Mouse (Mus musculus) hindbrain, postnatal 0 days (tissue): ENCODE data around the gene Cdk19. TPM values are rescaled to one million over a fixed set of nuclear protein-coding genes. Genes with fewer than 3 reads are reported as not detected.

ENCODE experiments used
- ATAC-seq: fragments of 200-750 bp; cut with Nextera tagmentation; 2 replicates; pipeline ENCODE4 v1.8.0; 2017; ENCODE audit warnings: mild to moderate bottlenecking, moderate TSS enrichment, moderate library complexity
- DNase-seq: peaks from one replicate; pipeline ENCODE4 v3.0.0-alpha.2; 2015; ENCODE audit warnings: low spot score
- H3K27ac ChIP-seq: fragments of 300-500 bp; sonication (generic); 2 replicates; pipeline ENCODE4 v1.5.1; 2014; ENCODE audit warnings: mild to moderate bottlenecking
- H3K27me3 ChIP-seq: fragments of 300-500 bp; sonication (generic); 2 replicates; pipeline ENCODE4 v1.6.1; 2014; ENCODE audit warnings: low read length, mixed read lengths; ENCODE audit not compliant: insufficient read depth
- H3K36me3 ChIP-seq: fragments of 300-500 bp; sonication (generic); 2 replicates; pipeline ENCODE4 v1.6.1; 2014; ENCODE audit warnings: low read length, mixed read lengths; ENCODE audit not compliant: insufficient read depth
- H3K4me1 ChIP-seq: fragments of 300-500 bp; sonication (generic); 2 replicates; pipeline ENCODE4 v1.6.1; 2014; ENCODE audit warnings: antibody characterized with exemption, low read length, mixed read lengths; ENCODE audit not compliant: insufficient read depth
- H3K4me2 ChIP-seq: fragments of 300-500 bp; sonication (generic); 2 replicates; pipeline ENCODE4 v1.6.1; 2014; ENCODE audit warnings: low read depth, mild to moderate bottlenecking, low read length, moderate library complexity, mixed read lengths
- H3K4me3 ChIP-seq: fragments of 300-500 bp; sonication (generic); 2 replicates; pipeline ENCODE4 v1.5.1; 2014; ENCODE audit warnings: low read length
- H3K9ac ChIP-seq: fragments of 300-500 bp; sonication (generic); replicated peaks from 2 replicates; pipeline ENCODE4 v1.6.1; 2014; ENCODE audit warnings: mild to moderate bottlenecking, low read length, moderate library complexity, mixed read lengths
- H3K9me3 ChIP-seq: fragments of 300-500 bp; sonication (generic); 2 replicates; pipeline ENCODE4 v1.6.1; 2016; ENCODE audit warnings: low read length, mixed read lengths
- CTCF ChIP-seq: IDR thresholded peaks from 2 replicates; pipeline ENCODE4 v1.5.1; 2016; ENCODE audit warnings: antibody characterized with exemption, control low read depth, low read depth
- WGBS: fragments of 180-500 bp; shearing (Covaris S2); extraction: QIAGEN DNeasy Blood & Tissue Kit; methylation state at CpG from one replicate; pipeline ENCODE4 v1.1.7; 2014; 5-methylcytosine and 5-hydroxymethylcytosine counted together
- polyA plus RNA-seq: library from polyadenylated mRNA; unstranded; fragments of >200 nt; fragmentation: Nextera tagmentation; extraction: Ambion mirVana; gene quantifications from 2 replicates; pipeline ENCODE4 v1.2.1, GENCODE M21; 2015
- total RNA-seq: library from RNA; depleted of rRNA; stranded (reverse); fragments of >200 nt; gene quantifications from 2 replicates; pipeline ENCODE4 v1.2.3, GENCODE M21; 2014

Gene Cdk19
- total and polyA plus RNA-seq, 2 experiments from 2014 or later = 7.1 to 19.6 TPM

- Histone ChIP-seq H3K9me3 (no peaks in the 10 kb centered on the region), H3K27ac (no peak overlapping the region), H3K27me3 (no peaks in the 10 kb centered on the region), H3K4me1 (no peaks in the 10 kb centered on the region), H3K36me3 (no peaks in the 10 kb centered on the region), H3K9ac (no peak overlapping the region), H3K4me2 (no peak overlapping the region), H3K4me3 (no peak overlapping the region)
- WGBS = 73% methylated on average over 12 of the region's 12 CpGs
- no peak for ATAC-seq
- DNase-seq = no peak
- no peak for TF ChIP-seq CTCF
Observed at GRCm38 (mm10) chr10:40435402-40435801, 96.0 kb downstream of the Cdk19 start.

DNA sequence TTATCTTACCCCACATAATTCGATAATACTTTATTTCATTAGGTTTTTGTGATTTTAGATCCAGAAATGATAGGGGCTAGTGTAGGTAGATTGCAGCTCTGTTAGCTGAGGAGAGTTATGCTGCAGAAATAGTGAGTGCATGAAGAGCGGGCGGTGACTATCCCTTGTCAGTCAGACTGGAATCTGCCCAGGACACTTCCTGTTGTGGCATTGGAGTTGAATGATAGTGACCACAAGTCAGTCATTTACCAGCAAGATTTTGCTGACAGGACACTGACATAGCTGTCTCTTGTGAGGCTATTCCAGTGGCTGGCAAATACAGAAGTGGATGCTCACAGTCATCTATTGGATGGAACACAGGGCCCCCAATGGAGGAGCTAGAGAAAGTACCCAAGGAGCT lies 97.8 kb downstream of the Cdk19 start:
- Histone ChIP-seq H3K4me2 (no peak overlapping the region), H3K9me3 (no peaks in the 10 kb centered on the region), H3K4me1 (no peaks in the 10 kb centered on the region), H3K36me3 (no peaks in the 10 kb centered on the region), H3K9ac (no peak overlapping the region), H3K27me3 (no peaks in the 10 kb centered on the region), H3K27ac (no peak overlapping the region), H3K4me3 (no peak overlapping the region)
- no peak for TF ChIP-seq CTCF
- 96% methylated on average over 3 of the region's 3 CpGs for WGBS
- ATAC-seq = no peak
- DNase-seq = no peak

DNA sequence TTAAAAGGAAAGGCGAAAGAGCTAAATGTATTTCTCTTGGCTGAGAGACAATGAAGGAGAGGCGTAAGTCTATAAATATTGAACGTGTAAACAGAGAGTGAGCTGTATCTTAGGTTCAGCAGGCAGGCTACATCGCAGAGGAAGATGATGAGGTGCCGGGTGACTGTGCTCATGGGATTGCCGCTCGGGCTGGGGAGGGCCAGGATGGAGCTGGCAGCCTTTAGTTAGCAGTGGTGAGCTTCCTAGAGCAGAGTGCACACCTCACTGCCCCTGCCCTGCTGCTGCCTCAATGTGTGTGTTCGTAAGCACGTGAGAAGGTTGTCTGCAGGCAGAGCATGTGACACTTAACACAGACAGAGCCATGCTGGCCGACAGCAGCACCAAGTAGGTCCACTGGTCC lies 101.4 kb downstream of the Cdk19 start:
- Histone ChIP-seq H3K27me3 (no peaks in the 10 kb centered on the region), H3K4me1 (peaks cover 7% of the 10 kb centered on the region; the same call in 1 of the 2 replicates), H3K4me2 (no peak overlapping the region), H3K36me3 (no peaks in the 10 kb centered on the region), H3K27ac (no peak overlapping the region), H3K9ac (no peak overlapping the region), H3K4me3 (no peak overlapping the region), H3K9me3 (no peaks in the 10 kb centered on the region)
- DNase-seq = no peak
- WGBS = 83% methylated on average over 10 of the region's 10 CpGs
- no peak for ATAC-seq
- no peak for TF ChIP-seq CTCF

DNA sequence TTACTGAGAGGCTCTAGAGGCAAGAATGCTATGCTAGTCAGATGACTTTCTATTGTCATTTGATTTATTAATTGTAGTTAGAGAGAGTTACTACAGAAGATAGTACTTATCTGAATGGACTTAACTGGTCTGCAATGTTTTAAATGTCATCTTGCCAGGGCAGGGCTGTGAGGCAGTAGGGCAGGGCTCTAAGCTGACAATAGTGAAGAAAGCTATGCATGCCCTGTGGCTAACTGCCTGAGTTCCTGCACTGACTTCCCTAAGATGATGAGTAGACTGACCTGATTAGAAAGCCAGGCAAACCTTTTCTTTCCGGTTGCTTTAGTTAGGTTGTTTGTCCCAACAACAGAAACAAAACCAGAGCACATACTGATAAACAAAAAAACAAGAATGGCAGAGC lies 102.7 kb downstream of the Cdk19 start:
- Histone ChIP-seq H3K9me3 (no peaks in the 10 kb centered on the region), H3K4me1 (peaks cover 14% of the 10 kb centered on the region), H3K27ac (no peak overlapping the region), H3K9ac (no peak overlapping the region), H3K4me3 (no peak overlapping the region), H3K4me2 (no peak overlapping the region), H3K27me3 (no peaks in the 10 kb centered on the region), H3K36me3 (no peaks in the 10 kb centered on the region)
- DNase-seq (no peak), ATAC-seq (no peak)
- no peak for TF ChIP-seq CTCF
- 89% methylated on average over 1 of the region's 1 CpGs for WGBS

- ATAC-seq (no peak), DNase-seq (no peak)
- 23% methylated on average over 7 of the region's 7 CpGs for whole genome bisulfite sequencing
- Histone ChIP-seq H3K4me2 (no peak overlapping the region), H3K27me3 (no peaks in the 10 kb centered on the region), H3K9ac (no peak overlapping the region), H3K4me3 (no peak overlapping the region), H3K27ac (no peak overlapping the region), H3K36me3 (no peaks in the 10 kb centered on the region), H3K4me1 (peaks cover 21% of the 10 kb centered on the region), H3K9me3 (no peaks in the 10 kb centered on the region)
- no peak for TF ChIP-seq CTCF
Observed at GRCm38 (mm10) chr10:40443371-40443770, 104.0 kb downstream of the Cdk19 start.

DNA sequence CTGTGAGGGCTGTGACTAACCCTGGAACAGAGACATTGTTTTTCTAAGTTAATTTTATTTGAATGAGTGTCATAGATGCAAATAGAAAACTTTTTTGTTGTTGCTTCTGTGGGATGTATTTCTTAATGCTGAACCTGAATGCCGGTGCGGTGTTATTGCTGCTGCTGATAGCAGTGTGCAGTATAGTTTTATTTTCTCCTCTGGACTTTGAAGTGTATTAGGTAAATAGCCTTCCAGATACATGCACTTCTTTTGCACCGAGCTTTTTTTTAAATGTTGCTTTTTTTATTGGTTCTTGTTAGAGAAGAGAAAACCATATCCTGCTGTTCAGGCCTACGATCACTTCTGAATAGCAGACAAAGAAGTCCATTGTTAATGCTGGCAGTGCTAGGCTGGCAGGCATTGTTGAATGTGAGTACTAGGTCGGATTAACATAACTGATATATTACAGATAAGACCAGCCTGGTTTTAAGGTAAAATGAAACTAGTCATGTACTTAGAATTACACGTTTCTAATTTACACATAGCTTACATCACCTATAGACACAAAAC lies 104.5 kb downstream of the Cdk19 start:
- no peak for TF ChIP-seq CTCF
- WGBS = 24% methylated on average over 6 of the region's 6 CpGs
- ATAC-seq = no peak
- no peak overlapping the region for H3K4me3 ChIP-seq
- peaks cover 21% of the 10 kb centered on the region for H3K4me1 ChIP-seq
- H3K36me3 ChIP-seq = no peaks in the 10 kb centered on the region
- no peaks in the 10 kb centered on the region for H3K27me3 ChIP-seq
- no peak overlapping the region for H3K9ac ChIP-seq
- no peak overlapping the region for H3K4me2 ChIP-seq
- H3K27ac ChIP-seq = no peak overlapping the region
- DNase-seq = no peak
- no peaks in the 10 kb centered on the region for H3K9me3 ChIP-seq

DNA sequence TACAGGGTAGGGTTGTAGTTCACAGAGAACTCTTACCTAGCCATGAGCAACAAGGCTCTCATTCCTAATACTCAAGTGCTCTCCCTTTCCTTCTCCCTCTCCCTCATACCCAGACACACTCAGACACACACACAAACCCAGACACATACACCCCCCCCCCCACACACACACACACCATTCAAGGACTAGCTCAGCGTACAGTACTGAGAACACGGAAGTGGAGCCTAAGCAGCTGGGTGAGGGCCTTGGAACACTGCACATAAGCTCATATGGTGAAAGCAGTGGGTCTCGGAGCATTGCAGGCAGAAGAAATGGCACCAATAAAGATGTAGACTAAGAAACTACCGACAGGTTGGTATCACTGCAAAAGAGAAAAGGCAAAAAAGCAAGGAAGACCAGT lies 105.2 kb downstream of the Cdk19 start:
- Histone ChIP-seq H3K9me3 (no peaks in the 10 kb centered on the region), H3K9ac (no peak overlapping the region), H3K4me2 (no peak overlapping the region), H3K4me3 (no peak overlapping the region), H3K27ac (no peak overlapping the region), H3K27me3 (no peaks in the 10 kb centered on the region), H3K36me3 (no peaks in the 10 kb centered on the region), H3K4me1 (peaks cover 21% of the 10 kb centered on the region)
- WGBS = 83% methylated on average over 4 of the region's 4 CpGs
- no peak for TF ChIP-seq CTCF
- ATAC-seq = no peak
- DNase-seq = no peak
